Mouse (Mus musculus): Measurements from ENCODE around the gene Ndufc2. TPM values are rescaled to one million over a fixed set of nuclear protein-coding genes. Genes with fewer than 3 reads are reported as not detected.
A peak's percentile ranks its signal among the peaks of the same experiment; 100 is the strongest.
"Not testable (repeated sequence)": the region's sequence is repeated elsewhere in the genome, so short reads cannot be mapped to it uniquely, and the experiment has no call there.

Ndufc2 gene
- polyA plus RNA-seq, 1 experiment from 2014 or later, result 693 TPM

DNA sequence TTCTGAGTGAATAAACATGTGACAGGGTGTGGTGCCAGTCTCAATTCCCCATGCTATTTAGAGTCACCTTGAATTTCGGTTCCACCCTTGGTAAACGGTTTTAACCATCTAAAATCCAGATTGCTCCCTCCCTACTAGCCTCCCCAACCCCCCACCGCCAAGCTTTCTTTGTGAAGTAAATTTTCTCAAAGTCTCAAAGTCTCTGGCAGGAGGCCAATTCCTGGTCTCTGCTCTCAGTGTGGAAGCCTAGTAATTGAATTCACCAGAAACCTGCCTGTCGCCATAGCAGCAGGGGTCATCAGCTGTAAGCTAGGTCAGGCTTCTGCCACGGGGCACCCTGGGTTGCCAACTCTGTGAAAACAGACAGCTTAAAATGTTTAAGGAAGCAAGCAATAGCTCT is 29.9 kb downstream of the Ndufc2 start:
- no peak for ATAC-seq (ENCODE audit: insufficient number of reproducible peaks, insufficient read depth, low FRiP score, low read depth)
- 7% methylated on average over 5 of the region's 5 CpGs for whole genome bisulfite sequencing

DNA sequence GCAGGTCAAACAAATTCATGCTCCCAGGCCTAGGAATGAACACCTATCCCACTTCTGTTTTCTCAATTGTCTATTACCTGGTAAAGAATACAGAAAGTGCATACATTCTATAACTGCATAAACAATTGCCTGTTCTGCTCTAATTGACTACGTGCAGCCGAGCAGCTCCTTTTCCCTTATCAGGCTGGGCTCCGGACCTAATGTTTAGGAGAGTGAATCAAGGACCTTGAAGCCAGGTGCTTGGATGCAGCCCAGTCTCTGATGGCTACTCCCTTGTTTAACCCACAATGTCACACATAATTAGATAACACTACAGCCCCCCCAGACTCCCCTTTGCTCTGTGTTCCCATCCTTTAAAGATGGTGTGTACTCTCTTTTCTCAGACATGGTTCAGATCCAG is 33.7 kb downstream of the Ndufc2 start:
- H3K27ac ChIP-seq (replicated peaks in 1 of 2; ENCODE audit: control insufficient read depth in 1 of 2, insufficient read depth in 1 of 2, low read depth in 2 of 2, low read length in 2 of 2), result not testable (repeated sequence)
- 48% methylated on average over 3 of the region's 3 CpGs for WGBS

More for the DNA sequence above, 29.9 kb downstream of the Ndufc2 start:
- Histone ChIP-seq H3K4me1 (ENCODE audit: control insufficient read depth in 2 of 2, insufficient read depth in 2 of 2, low read length in 2 of 2) (peaks cover 4 to 9% of the 10 kb centered on the region in 2 experiments), H3K4me2 (ENCODE audit: low read length) (no peak overlapping the region), H3K27ac (replicated peaks in 1 of 2; ENCODE audit: control insufficient read depth in 1 of 2, insufficient read depth in 1 of 2, low read depth in 2 of 2, low read length in 2 of 2) (no peak overlapping the region), H3K4me3 (ENCODE audit: control insufficient read depth in 1 of 2, insufficient read depth in 1 of 2, low read depth in 1 of 2, low read length in 2 of 2) (no peak overlapping the region), H3K9ac (ENCODE audit: low read length) (no peak overlapping the region), H3K36me3 (ENCODE audit: control insufficient read depth, insufficient read depth, low read length) (no peaks in the 10 kb centered on the region), H3K27me3 (ENCODE audit: control insufficient read depth, insufficient read depth, low read length) (no peaks in the 10 kb centered on the region), H3K9me3 (ENCODE audit: control insufficient read depth, low read length) (no peaks in the 10 kb centered on the region)

DNA sequence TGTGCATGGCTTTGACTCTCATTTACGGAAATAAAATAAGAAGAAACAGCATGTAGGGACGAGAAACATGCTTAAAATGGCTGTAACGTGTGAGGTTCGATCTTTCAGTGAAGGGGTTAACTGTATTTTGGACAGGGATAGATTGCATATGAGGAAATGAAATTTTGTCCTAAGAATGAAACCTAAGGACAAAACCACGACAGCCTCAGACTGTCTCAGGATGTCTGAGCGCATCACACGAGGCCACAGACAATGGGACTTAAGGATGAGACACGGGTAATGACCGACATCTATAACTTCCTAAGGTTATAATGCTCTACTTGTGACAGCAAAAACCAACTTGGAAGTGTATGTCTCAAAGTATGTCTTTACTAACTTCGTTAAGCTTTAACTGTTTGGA is 34.7 kb downstream of the Ndufc2 start:
- no peak for ATAC-seq (ENCODE audit: insufficient number of reproducible peaks, insufficient read depth, low FRiP score, low read depth)
- no peaks in the 10 kb centered on the region for H3K9me3 ChIP-seq (ENCODE audit: control insufficient read depth, low read length)
- H3K27me3 ChIP-seq (ENCODE audit: control insufficient read depth, insufficient read depth, low read length), result no peaks in the 10 kb centered on the region
- H3K4me1 ChIP-seq (ENCODE audit: control insufficient read depth in 2 of 2, insufficient read depth in 2 of 2, low read length in 2 of 2), result peaks cover 4 to 6% of the 10 kb centered on the region in 2 experiments
- no peak overlapping the region for H3K4me2 ChIP-seq (ENCODE audit: low read length)
- no peak overlapping the region for H3K27ac ChIP-seq (replicated peaks in 1 of 2; ENCODE audit: control insufficient read depth in 1 of 2, insufficient read depth in 1 of 2, low read depth in 2 of 2, low read length in 2 of 2)
- H3K4me3 ChIP-seq (ENCODE audit: control insufficient read depth in 1 of 2, insufficient read depth in 1 of 2, low read depth in 1 of 2, low read length in 2 of 2), result no peak overlapping the region
- 82% methylated on average over 10 of the region's 10 CpGs for WGBS
- no peaks in the 10 kb centered on the region for H3K36me3 ChIP-seq (ENCODE audit: control insufficient read depth, insufficient read depth, low read length)
- H3K9ac ChIP-seq (ENCODE audit: low read length), result no peak overlapping the region

More for the DNA sequence above, 33.7 kb downstream of the Ndufc2 start:
- not testable (repeated sequence) for H3K4me3 ChIP-seq (ENCODE audit: control insufficient read depth in 1 of 2, insufficient read depth in 1 of 2, low read depth in 1 of 2, low read length in 2 of 2); H3K9me3 ChIP-seq (ENCODE audit: control insufficient read depth, low read length); H3K36me3 ChIP-seq (ENCODE audit: control insufficient read depth, insufficient read depth, low read length); H3K4me1 ChIP-seq (ENCODE audit: control insufficient read depth in 2 of 2, insufficient read depth in 2 of 2, low read length in 2 of 2); H3K4me2 ChIP-seq (ENCODE audit: low read length); H3K27me3 ChIP-seq (ENCODE audit: control insufficient read depth, insufficient read depth, low read length); H3K9ac ChIP-seq (ENCODE audit: low read length); ATAC-seq (ENCODE audit: insufficient number of reproducible peaks, insufficient read depth, low FRiP score, low read depth)

DNA sequence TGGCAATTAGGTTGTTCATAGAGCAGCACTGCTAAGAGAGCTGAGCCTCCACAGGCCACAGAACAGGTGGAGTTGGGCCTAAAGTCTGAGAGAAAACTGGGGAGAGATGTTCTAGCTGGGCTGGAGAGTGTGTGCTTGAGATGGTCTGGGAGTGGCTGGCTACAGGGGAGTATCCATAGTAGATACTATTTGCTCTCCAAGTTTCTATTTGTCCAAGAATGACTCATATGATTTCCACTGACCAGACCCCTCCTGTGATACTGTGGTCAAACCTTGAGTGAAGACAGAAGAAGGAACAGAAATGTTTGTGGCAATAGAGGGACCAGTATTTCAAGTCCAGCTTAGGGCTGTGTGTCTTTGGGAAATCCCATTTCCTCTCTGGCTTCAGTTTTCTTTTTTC is 39.2 kb downstream of the Ndufc2 start:
- Histone ChIP-seq H3K27ac (replicated peaks in 1 of 2; ENCODE audit: control insufficient read depth in 1 of 2, insufficient read depth in 1 of 2, low read depth in 2 of 2, low read length in 2 of 2) (no peak overlapping the region), H3K27me3 (ENCODE audit: control insufficient read depth, insufficient read depth, low read length) (no peaks in the 10 kb centered on the region), H3K4me2 (ENCODE audit: low read length) (no peak overlapping the region), H3K36me3 (ENCODE audit: control insufficient read depth, insufficient read depth, low read length) (no peaks in the 10 kb centered on the region), H3K9me3 (ENCODE audit: control insufficient read depth, low read length) (peaks cover 6% of the 10 kb centered on the region; the same call in 1 of the 2 replicates), H3K4me3 (ENCODE audit: control insufficient read depth in 1 of 2, insufficient read depth in 1 of 2, low read depth in 1 of 2, low read length in 2 of 2) (no peak overlapping the region), H3K4me1 (ENCODE audit: control insufficient read depth in 2 of 2, insufficient read depth in 2 of 2, low read length in 2 of 2) (no peaks in the 10 kb centered on the region), H3K9ac (ENCODE audit: low read length) (no peak overlapping the region)
- ATAC-seq (ENCODE audit: insufficient number of reproducible peaks, insufficient read depth, low FRiP score, low read depth), result no peak

DNA sequence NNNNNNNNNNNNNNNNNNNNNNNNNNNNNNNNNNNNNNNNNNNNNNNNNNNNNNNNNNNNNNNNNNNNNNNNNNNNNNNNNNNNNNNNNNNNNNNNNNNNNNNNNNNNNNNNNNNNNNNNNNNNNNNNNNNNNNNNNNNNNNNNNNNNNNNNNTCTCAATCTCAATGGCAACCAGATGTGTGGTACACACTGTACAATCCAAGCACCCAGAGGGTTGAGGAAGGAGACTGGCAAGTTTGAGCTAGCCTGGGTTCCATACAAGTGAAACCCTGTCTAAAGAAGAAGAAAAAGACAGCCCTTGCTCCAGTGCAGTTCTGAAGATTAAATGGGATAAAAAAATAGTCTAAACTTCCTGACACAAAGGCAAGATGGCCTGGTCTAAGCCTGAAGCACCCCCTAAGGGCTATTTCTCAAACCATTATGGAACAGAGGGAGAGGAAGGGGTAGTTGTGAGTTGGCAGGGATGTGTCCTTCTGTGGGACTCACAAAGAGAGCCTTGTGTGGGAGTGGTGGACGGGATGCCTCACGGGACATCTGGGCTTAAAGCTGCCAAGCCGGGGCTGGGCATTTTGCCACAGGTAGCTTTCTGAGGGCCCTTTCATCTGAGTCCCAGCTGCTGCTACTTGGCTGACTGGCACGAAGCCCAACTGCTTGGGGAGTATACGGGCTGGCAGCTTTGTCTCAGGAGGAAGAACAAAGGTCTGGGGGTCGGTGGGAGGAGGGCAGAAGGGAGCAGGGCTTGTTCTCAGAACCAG is 46.5 kb downstream of the Ndufc2 start:
- no peak overlapping the region for H3K9ac ChIP-seq (ENCODE audit: low read length)
- WGBS, result 15% methylated on average over 6 of the region's 6 CpGs
- H3K27me3 ChIP-seq (ENCODE audit: control insufficient read depth, insufficient read depth, low read length), result no peaks in the 10 kb centered on the region
- H3K36me3 ChIP-seq (ENCODE audit: control insufficient read depth, insufficient read depth, low read length), result no peaks in the 10 kb centered on the region
- H3K4me3 ChIP-seq (ENCODE audit: control insufficient read depth in 1 of 2, insufficient read depth in 1 of 2, low read depth in 1 of 2, low read length in 2 of 2), result no peak overlapping the region
- peak; percentile 67 for ATAC-seq (ENCODE audit: insufficient number of reproducible peaks, insufficient read depth, low FRiP score, low read depth)
- H3K4me1 ChIP-seq (ENCODE audit: control insufficient read depth in 2 of 2, insufficient read depth in 2 of 2, low read length in 2 of 2), result peaks cover 4 to 8% of the 10 kb centered on the region in 2 experiments
- H3K4me2 ChIP-seq (ENCODE audit: low read length), result no peak overlapping the region
- H3K27ac ChIP-seq (replicated peaks in 1 of 2; ENCODE audit: control insufficient read depth in 1 of 2, insufficient read depth in 1 of 2, low read depth in 2 of 2, low read length in 2 of 2), result peak overlapping the region; percentile 48 to 69
- H3K9me3 ChIP-seq (ENCODE audit: control insufficient read depth, low read length), result peaks cover 9% of the 10 kb centered on the region

DNA sequence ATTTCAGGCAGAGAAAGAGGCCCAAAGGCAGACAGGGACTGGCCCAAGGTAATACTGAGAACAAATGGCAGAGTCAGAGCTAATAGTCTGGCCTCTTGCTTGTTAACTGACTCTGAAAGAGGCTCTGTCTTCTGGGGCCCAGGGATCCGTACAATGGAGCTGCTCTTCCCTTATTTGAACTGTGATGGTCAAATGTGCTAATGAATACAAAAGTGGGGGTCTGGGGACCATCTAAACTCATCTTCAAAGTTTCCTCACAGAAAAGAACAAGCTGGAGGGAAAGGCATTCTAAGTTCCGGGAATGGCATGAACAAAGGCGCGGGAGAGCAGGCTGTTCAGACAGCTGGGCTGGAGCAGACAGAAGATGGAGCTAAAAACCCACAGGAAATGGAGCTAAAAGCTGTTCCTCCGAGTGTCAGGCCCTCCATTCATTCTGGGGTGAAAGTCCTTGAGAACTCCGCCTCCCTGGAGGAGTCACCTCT is 47.3 kb downstream of the Ndufc2 start:
- peaks cover 6% of the 10 kb centered on the region for H3K9me3 ChIP-seq (ENCODE audit: control insufficient read depth, low read length)
- H3K4me1 ChIP-seq (ENCODE audit: control insufficient read depth in 2 of 2, insufficient read depth in 2 of 2, low read length in 2 of 2), result peaks cover 4 to 8% of the 10 kb centered on the region in 2 experiments
- no peak for ATAC-seq (ENCODE audit: insufficient number of reproducible peaks, insufficient read depth, low FRiP score, low read depth)
- H3K27ac ChIP-seq (replicated peaks in 1 of 2; ENCODE audit: control insufficient read depth in 1 of 2, insufficient read depth in 1 of 2, low read depth in 2 of 2, low read length in 2 of 2), result peak overlapping the region; percentile 48 to 69
- no peaks in the 10 kb centered on the region for H3K36me3 ChIP-seq (ENCODE audit: control insufficient read depth, insufficient read depth, low read length)
- no peak overlapping the region for H3K9ac ChIP-seq (ENCODE audit: low read length)
- no peaks in the 10 kb centered on the region for H3K27me3 ChIP-seq (ENCODE audit: control insufficient read depth, insufficient read depth, low read length)
- no peak overlapping the region for H3K4me3 ChIP-seq (ENCODE audit: control insufficient read depth in 1 of 2, insufficient read depth in 1 of 2, low read depth in 1 of 2, low read length in 2 of 2)
- WGBS, result 70% methylated on average over 6 of the region's 6 CpGs
- no peak overlapping the region for H3K4me2 ChIP-seq (ENCODE audit: low read length)

DNA sequence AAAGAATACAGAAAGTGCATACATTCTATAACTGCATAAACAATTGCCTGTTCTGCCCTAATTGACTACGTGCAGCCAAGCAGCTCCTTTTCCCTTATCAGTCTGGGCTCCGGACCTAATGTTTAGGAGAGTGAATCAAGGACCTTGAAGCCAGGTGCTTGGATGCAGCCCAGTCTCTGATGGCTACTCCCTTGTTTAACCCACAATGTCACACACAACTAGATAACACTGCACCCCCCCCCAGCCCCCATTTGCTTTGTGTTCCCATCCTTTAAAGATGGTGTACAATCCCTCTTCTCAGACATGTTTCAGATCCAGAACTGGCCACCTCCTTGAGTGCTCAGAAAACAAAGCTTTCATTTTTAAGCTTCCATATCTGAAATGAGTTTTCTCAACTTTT is 51.2 kb downstream of the Ndufc2 start, which contains the start of gene Kctd14:
Gene Kctd14 (plus strand): TSS at position 301 of the 400 bp plus-strand sequence.
- H3K4me1 ChIP-seq (ENCODE audit: control insufficient read depth in 2 of 2, insufficient read depth in 2 of 2, low read length in 2 of 2), result peaks cover 7 to 19% of the 10 kb centered on the region in 2 experiments
- not testable (repeated sequence) for H3K36me3 ChIP-seq (ENCODE audit: control insufficient read depth, insufficient read depth, low read length); H3K9me3 ChIP-seq (ENCODE audit: control insufficient read depth, low read length); H3K9ac ChIP-seq (ENCODE audit: low read length); H3K27me3 ChIP-seq (ENCODE audit: control insufficient read depth, insufficient read depth, low read length); H3K4me2 ChIP-seq (ENCODE audit: low read length); H3K27ac ChIP-seq (replicated peaks in 1 of 2; ENCODE audit: control insufficient read depth in 1 of 2, insufficient read depth in 1 of 2, low read depth in 2 of 2, low read length in 2 of 2); ATAC-seq (ENCODE audit: insufficient number of reproducible peaks, insufficient read depth, low FRiP score, low read depth); H3K4me3 ChIP-seq (ENCODE audit: control insufficient read depth in 1 of 2, insufficient read depth in 1 of 2, low read depth in 1 of 2, low read length in 2 of 2)
- WGBS, result 54% methylated on average over 2 of the region's 2 CpGs
